Mouse (Mus musculus): Measurements from ENCODE around the gene Rer1.

DNA sequence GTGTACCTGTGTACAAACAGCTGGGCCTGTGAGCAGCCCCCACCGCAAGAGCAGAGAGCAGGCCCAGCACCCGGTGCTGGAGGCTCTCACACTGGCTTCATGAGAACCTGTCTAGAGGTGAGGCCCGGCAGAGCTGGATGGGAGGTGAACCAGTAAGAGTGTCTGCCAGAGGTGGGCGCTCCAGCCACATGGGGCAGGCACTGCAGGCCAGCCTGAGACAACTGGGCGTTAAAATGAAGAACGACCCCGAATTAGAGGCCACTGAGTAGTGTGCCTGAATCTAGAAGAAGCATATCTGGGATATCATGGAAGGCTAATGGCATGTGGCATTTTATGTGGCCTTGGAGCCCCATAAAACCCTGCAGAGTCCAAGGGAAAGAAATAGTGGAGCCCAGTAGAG, 33.9 kb upstream of the Rer1 start:
- TF ChIP-seq MAFK (IDR thresholded peaks at IDR 0.05; ENCODE audit: insufficient read depth, low read depth, low read length) (no peak), CHD2 (IDR thresholded peaks at IDR 0.05; ENCODE audit: low read depth, low read length) (no peak)

Data from ES-E14 (cell line).